Mouse (Mus musculus): ENCODE data around the gene Asic3. TPM values are rescaled to one million over a fixed set of nuclear protein-coding genes. Genes with fewer than 3 reads are reported as not detected.
A peak's percentile ranks its signal among the peaks of the same experiment; 100 is the strongest.
"Not testable (repeated sequence)": the region's sequence is repeated elsewhere in the genome, so short reads cannot be mapped to it uniquely, and the experiment has no call there.

Asic3 gene
- total RNA-seq, 4 experiments from 2014 or later, result 0.30 to 0.59 (median 0.55) TPM; not detected in 1

GRCm38 (mm10) chr5:24388246-24388915 is 24.8 kb upstream of the Asic3 start:
- DNase-seq, result no peak

GRCm38 (mm10) chr5:24389011-24389657 is 24.1 kb upstream of the Asic3 start:
- no peak for DNase-seq

GRCm38 (mm10) chr5:24389658-24390020 is 23.6 kb upstream of the Asic3 start:
- no peak for DNase-seq

- DNase-seq, result no peak
These were observed 21.3 kb upstream of the Asic3 start, which contains the start of gene Atg9b for GRCm38 (mm10) chr5:24391864-24392263. Gene Atg9b (minus strand): TSS chr5:24392143.

DNA sequence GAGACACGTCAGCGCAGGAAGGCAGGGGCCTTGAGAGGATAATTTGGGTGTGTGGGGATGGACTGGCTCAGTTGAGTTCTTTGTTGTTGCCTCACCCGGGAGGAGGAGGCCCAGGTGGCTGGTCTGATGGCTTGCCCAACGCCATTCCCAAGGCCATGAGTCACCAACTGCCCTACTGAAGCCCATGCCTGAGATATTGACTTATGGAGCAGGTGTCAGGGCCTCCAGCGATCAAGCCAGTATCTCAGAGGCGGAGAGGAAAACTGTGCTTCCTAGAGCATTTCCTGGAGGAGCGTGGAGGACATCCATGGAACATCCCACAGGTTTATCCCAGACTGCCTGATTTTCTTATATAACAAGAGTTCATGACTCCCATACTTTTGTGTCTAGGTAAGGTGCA is 20.5 kb upstream of the Asic3 start:
- peak; percentile 42 for DNase-seq

- peak; percentile 78 for DNase-seq
These were observed 19.7 kb upstream of the Asic3 start, which contains the start of gene Abcb8 for GRCm38 (mm10) chr5:24393392-24393997. Gene Abcb8 (plus strand): TSS chr5:24393663.

- DNase-seq, result peak; percentile 95
These were observed 18.9 kb upstream of the Asic3 start for GRCm38 (mm10) chr5:24394165-24394894.

DNA sequence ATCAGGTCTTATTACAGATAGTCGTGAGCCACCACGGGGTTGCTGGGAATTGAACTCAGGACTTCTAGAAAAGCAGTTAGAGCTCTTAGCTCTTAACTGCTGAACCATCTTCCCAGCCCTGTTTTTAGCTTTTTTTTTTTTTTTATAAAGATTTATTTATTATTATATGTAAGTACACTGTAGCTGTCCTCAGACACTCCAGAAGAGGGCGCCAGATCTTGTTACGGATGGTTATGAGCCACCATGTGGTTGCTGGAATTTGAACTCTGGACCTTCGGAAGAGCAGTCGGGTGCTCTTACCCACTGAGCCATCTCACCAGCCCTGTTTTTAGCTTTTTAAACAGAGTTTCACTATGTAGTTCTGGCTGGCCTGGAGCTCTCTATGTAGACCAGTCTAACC is 16.9 kb upstream of the Asic3 start:
- DNase-seq, result not testable (repeated sequence)

GRCm38 (mm10) chr5:24399686-24400085 is 13.5 kb upstream of the Asic3 start:
- DNase-seq, result no peak

- no peak for DNase-seq
These were observed 12.8 kb upstream of the Asic3 start for GRCm38 (mm10) chr5:24400362-24400761.

GRCm38 (mm10) chr5:24400911-24401605 is 12.1 kb upstream of the Asic3 start:
- no peak for DNase-seq

DNA sequence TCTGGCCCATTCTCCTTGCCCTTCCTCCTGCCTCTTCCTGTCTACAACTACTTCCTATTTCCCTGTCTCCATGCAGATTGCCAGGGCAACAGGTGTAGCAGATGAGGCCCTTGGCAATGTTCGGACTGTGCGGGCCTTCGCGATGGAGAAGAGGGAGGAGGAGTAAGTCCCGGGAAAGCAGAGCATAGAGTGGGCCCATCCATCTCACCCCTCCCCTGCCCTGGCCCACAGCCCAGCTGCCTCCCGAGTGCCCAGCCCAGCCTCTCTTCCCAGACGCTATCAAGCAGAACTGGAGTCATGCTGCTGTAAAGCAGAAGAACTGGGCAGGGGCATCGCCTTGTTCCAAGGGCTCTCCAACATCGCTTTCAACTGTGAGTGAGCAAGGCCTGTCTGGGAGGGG is 11.2 kb upstream of the Asic3 start:
- no peak for DNase-seq

GRCm38 (mm10) chr5:24404594-24405360 is 8.4 kb upstream of the Asic3 start:
- no peak for DNase-seq

- no peak for DNase-seq
These were observed 7.8 kb upstream of the Asic3 start for GRCm38 (mm10) chr5:24405389-24405876.

GRCm38 (mm10) chr5:24408651-24409050 is 4.5 kb upstream of the Asic3 start:
- peak; percentile 64 for DNase-seq

DNA sequence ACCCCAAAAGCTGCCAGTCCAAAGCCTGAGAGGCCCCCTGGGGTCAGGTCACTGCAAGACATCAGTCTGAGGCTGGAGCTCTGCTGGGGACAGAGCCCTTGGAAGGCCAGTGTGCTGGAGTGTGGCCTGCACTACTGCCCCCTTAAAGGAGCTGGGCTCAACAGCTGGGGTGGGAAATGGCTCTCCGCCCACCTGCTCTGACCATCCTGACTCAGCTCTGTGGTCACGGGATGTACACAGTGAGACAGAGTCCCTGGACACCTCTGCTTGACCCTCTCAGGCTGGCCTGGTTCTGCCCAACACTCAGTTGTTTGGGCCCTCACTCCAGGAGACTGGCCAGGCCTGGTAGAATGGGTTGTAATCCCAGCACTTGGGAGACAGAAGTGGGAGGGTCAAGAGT is 3.7 kb upstream of the Asic3 start:
- DNase-seq, result no peak

- DNase-seq, result no peak
These were observed 1.1 kb upstream of the Asic3 start for GRCm38 (mm10) chr5:24412063-24412462.

GRCm38 (mm10) chr5:24413938-24414337 is 746 bp downstream of the Asic3 start:
- DNase-seq, result no peak

GRCm38 (mm10) chr5:24416222-24416736 is 3.1 kb downstream of the Asic3 start:
- DNase-seq, result peak; percentile 50

GRCm38 (mm10) chr5:24417587-24417986 is 4.4 kb downstream of the Asic3 start:
- DNase-seq, result no peak

- no peak for DNase-seq
These were observed 7.2 kb downstream of the Asic3 start for GRCm38 (mm10) chr5:24420381-24420780.

Data from adrenal gland, adult 8-10 months (tissue).